Mouse (Mus musculus): ENCODE results near the gene Myh3.

DNA sequence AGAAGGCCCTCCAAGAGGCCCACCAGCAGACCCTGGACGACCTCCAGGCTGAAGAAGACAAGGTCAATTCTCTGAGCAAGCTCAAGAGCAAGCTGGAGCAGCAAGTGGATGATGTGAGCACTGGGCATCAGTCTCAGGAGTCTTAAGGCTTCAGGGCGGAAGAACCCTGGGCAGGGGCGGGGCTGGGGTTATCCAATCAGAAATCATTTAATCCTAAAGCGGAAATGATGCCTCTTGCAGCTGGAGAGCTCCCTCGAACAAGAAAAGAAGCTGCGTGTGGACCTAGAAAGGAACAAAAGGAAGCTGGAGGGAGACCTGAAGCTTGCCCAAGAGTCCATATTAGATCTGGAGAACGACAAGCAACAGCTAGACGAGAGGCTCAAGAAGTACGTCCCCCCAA is 15.1 kb downstream of the Myh3 start:
- no peak for TF ChIP-seq CTCF (IDR thresholded peaks at IDR 0.05; ENCODE audit: low read depth)
- no peak for TF ChIP-seq EP300 (IDR thresholded peaks at IDR 0.05; ENCODE audit: low read depth)
